Mouse (Mus musculus) megakaryocyte-erythroid progenitor cell, adult 5-6 weeks (primary cell): ENCODE results near the gene Efr3b. TPM values are rescaled to one million over a fixed set of nuclear protein-coding genes. Genes with fewer than 3 reads are reported as not detected.
A peak's percentile ranks its signal among the peaks of the same experiment; 100 is the strongest.

Source experiments
- ATAC-seq: replicated peaks from 2 replicates; pipeline ENCODE4 v1.8.0; 2016; ENCODE audit warnings: mild to moderate bottlenecking, inconsistent platforms; ENCODE audit not compliant: severe bottlenecking, poor library complexity, low FRiP score, low TSS enrichment
- total RNA-seq, 2 experiments: library from RNA; stranded (forward) in 1 of 2; stranded (reverse) in 1 of 2; fragments of 200-1000, 215-1000 nt in 1 of 2; fragments of >200 nt in 1 of 2; fragmentation: Nextera tagmentation in 1 of 2; gene quantifications; 2 replicates each; pipeline ENCODE4 v1.2.3; 2014 to 2017

Gene Efr3b
- total RNA-seq, 2 experiments from 2014 or later: 0.02 to 0.70 TPM

DNA sequence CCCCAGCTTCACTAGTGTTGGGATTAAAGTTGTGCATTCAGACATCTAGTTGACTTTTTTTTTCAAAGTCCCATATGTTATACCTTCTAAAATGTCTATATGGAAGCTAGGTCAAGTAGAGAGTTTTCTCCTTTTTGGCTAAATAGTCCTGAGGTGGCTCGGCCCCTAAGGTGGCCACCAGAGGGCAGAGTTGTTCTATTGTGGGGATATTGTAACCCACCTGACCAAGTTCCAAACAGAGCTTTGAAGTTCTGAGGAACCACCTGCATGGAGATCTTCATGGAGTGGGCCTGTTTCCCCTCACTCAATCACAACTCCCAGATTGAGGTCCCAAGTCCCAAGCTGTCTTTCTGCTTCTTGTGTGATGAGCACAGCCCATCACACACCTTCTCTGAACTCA is 112.6 kb downstream of the Efr3b start:
- ATAC-seq: peak; percentile 78

DNA sequence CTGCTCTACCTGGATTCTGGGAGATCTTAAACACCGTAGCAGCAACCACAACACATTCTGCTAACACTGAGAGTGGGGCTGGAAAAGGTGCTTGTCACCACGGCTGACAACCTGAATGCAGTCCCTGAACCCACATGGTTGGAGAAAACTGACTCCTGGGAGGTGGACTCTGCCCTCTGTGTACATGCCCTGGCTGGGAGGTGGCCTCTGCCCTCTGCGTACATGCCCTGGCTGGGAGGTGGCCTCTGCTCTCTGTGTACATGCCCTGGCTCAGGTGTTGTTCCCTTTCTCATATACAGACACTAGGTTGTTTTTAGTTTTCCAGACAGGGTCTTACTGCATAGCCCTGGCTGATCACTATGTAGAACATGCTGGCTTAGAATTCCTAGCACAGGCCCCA is 119.3 kb downstream of the Efr3b start:
- no peak for ATAC-seq

GRCm38 (mm10) chr12:3918577-3918976 is 120.1 kb downstream of the Efr3b start:
- ATAC-seq: no peak

GRCm38 (mm10) chr12:3917668-3918341 is 120.9 kb downstream of the Efr3b start:
- no peak for ATAC-seq

GRCm38 (mm10) chr12:3915852-3916251 is 122.9 kb downstream of the Efr3b start:
- ATAC-seq: no peak

Other genes with a start within 250 kb of the Efr3b start
- gene Dnmt3a, start 232.9 kb downstream of the Efr3b start, total RNA-seq (2014; fragmentation: Nextera tagmentation): 13.4 and 30.0 TPM in 2 replicates
- gene Dnmt3a, start 232.9 kb downstream of the Efr3b start, total RNA-seq (2017): 10.7 and 16.8 TPM in 2 replicates
- 0.68 and 1.8 TPM in 2 replicates for gene Pomc, start 84.0 kb downstream of the Efr3b start, total RNA-seq (2014; fragmentation: Nextera tagmentation)
- not detected in 2 replicates for gene Pomc, start 84.0 kb downstream of the Efr3b start, total RNA-seq (2017)
- gene Dnajc27, start 43.7 kb upstream of the Efr3b start, total RNA-seq (2014; fragmentation: Nextera tagmentation): 10.8 and 11.8 TPM in 2 replicates
- gene Dnajc27, start 43.7 kb upstream of the Efr3b start, total RNA-seq (2017): 5.8 and 8.0 TPM in 2 replicates
- 0.33 and 0.67 TPM in 2 replicates for gene Adcy3, start 94.2 kb upstream of the Efr3b start, total RNA-seq (2014; fragmentation: Nextera tagmentation)
- gene Adcy3, start 94.2 kb upstream of the Efr3b start, total RNA-seq (2017): 0.33 and 5.2 TPM in 2 replicates
- gene Ptrhd1, start 195.1 kb upstream of the Efr3b start, total RNA-seq (2014; fragmentation: Nextera tagmentation): 2.1 and 3.9 TPM in 2 replicates
- gene Ptrhd1, start 195.1 kb upstream of the Efr3b start, total RNA-seq (2017): 2.7 and 3.5 TPM in 2 replicates
- 35.5 and 46.3 TPM in 2 replicates for gene Cenpo, start 195.4 kb upstream of the Efr3b start, total RNA-seq (2014; fragmentation: Nextera tagmentation)
- 42.7 and 49.9 TPM in 2 replicates for gene Cenpo, start 195.4 kb upstream of the Efr3b start, total RNA-seq (2017)